Mouse (Mus musculus): ENCODE data around the gene Gm20388.

- no peak for TF ChIP-seq POLR2A (IDR thresholded peaks at IDR 0.05; ENCODE audit: borderline replicate concordance, insufficient read depth, low read length)
- no peak for TF ChIP-seq CTCF (IDR thresholded peaks at IDR 0.05; ENCODE audit: borderline replicate concordance, insufficient read depth, low read depth, low read length)
Measured at GRCm38 (mm10) chr8:122769251-122770058, 2858.8 kb downstream of the Gm20388 start.
